8 mouse cellular contexts compared by ENCODE assay signal in the genomic region with DNA sequence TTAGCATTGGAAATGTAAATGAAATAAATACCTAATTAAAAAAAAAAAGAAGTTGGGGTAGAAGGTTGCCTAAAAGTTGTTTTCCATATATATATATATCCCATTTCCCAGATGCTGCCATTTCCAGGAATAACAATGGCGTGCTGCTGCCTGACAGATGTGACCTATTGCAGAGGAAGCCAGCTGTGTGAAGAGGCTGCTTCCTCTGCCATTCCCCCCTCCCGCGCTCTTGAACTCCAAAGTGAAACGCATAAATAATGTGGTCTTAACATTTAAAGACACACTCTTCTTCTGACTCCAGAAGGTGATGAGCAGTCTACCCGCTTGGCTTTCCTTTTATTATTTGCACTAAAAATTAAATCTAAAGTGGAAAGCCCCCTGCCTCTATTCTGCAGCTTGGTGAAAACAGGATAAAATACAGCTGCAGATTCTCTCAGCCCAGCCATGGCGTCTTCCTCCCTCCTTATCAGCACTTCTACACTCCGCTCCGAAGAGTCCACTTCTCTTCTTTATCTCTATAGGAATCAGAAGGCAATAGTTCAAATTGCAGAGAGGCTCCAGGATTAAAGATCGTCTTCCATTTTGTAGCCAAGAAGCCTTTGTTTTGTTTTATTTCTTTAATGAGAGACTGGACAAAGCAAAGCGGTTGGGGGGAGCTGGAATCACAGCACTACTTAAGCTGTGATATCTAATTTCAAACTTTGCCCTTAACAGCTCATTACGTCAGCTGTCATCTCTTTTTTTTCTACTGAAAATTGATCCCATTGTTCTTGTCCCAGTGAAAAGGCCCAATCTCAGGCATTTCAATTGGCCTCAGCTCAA.
A peak's percentile ranks its signal among the peaks of the same experiment; 100 is the strongest.
DNase-seq lines count a peak whose midpoint lies in the region; ATAC-seq lines count a peak whose summit lies in the region.

No protein-coding gene starts in this region.

- H3K27ac ChIP-seq in kidney, embryonic 15.5 days: peak overlapping the region; percentile 78
- peak overlapping the region; percentile 39 to 57; a peak in 3 of 4 replicates for H3K27ac ChIP-seq in heart, embryonic 14.5 days (replicated peaks in 1 of 2; ENCODE audit: control insufficient read depth in 1 of 2, insufficient read depth in 1 of 2, low read depth in 2 of 2, low read length in 2 of 2)
- peak overlapping the region; percentile 35 for H3K27ac ChIP-seq in midbrain, embryonic 13.5 days

- H3K27me3 ChIP-seq in kidney, embryonic 15.5 days: no peaks in the 10 kb centered on the region
- no peaks in the 10 kb centered on the region for H3K27me3 ChIP-seq in heart, embryonic 14.5 days (ENCODE audit: control insufficient read depth, insufficient read depth, low read length)
- H3K27me3 ChIP-seq in midbrain, embryonic 13.5 days: no peaks in the 10 kb centered on the region

- H3K4me2 ChIP-seq in kidney, embryonic 15.5 days: peak overlapping the region; percentile 49
- peak overlapping the region; percentile 57 for H3K4me2 ChIP-seq in heart, embryonic 14.5 days (ENCODE audit: low read length)
- peak overlapping the region; percentile 20; the same call in 1 of the 2 replicates for H3K4me2 ChIP-seq in midbrain, embryonic 13.5 days (replicated peaks)

- peak overlapping the region; percentile 12; the same call in 1 of the 2 replicates for H3K4me3 ChIP-seq in kidney, embryonic 15.5 days (replicated peaks)
- H3K4me3 ChIP-seq in heart, embryonic 14.5 days (ENCODE audit: control insufficient read depth in 1 of 2, insufficient read depth in 1 of 2, low read depth in 1 of 2, low read length in 2 of 2): peak overlapping the region in 1 of 2 experiments; percentile 17; a peak in 2 of 4 replicates
- H3K4me3 ChIP-seq in midbrain, embryonic 13.5 days (replicated peaks): no peak overlapping the region

- no peaks in the 10 kb centered on the region for H3K9me3 ChIP-seq in kidney, embryonic 15.5 days (replicated peaks)
- no peaks in the 10 kb centered on the region for H3K9me3 ChIP-seq in heart, embryonic 14.5 days (ENCODE audit: control insufficient read depth, low read length)
- no peaks in the 10 kb centered on the region for H3K9me3 ChIP-seq in midbrain, embryonic 13.5 days

- no peaks in the 10 kb centered on the region for H3K36me3 ChIP-seq in kidney, embryonic 15.5 days
- H3K36me3 ChIP-seq in heart, embryonic 14.5 days (ENCODE audit: control insufficient read depth, insufficient read depth, low read length): no peaks in the 10 kb centered on the region
- H3K36me3 ChIP-seq in midbrain, embryonic 13.5 days: no peaks in the 10 kb centered on the region

- no peak overlapping the region for H3K9ac ChIP-seq in kidney, embryonic 15.5 days
- H3K9ac ChIP-seq in heart, embryonic 14.5 days (ENCODE audit: low read length): 0 out of 2 replicates have a peak overlapping the region, but pooled peaks have one; percentile 16
- H3K9ac ChIP-seq in midbrain, embryonic 13.5 days (replicated peaks): no peak overlapping the region

- ATAC-seq in kidney, embryonic 15.5 days (replicated peaks; ENCODE audit: low FRiP score): peak; percentile 78
- no peak; the same call in 1 of the 2 replicates for ATAC-seq in heart, embryonic 14.5 days (ENCODE audit: insufficient number of reproducible peaks, insufficient read depth, low FRiP score, low read depth)
- peak; percentile 46; the same call in 1 of the 2 replicates for ATAC-seq in midbrain, embryonic 13.5 days

- no peak for DNase-seq in kidney, postnatal 36 days
- peak; percentile 54 for DNase-seq in embryo, embryonic 10.5 days (ENCODE audit: low spot score)
- no peak for DNase-seq in cerebellum, adult 11-12 months
- DNase-seq in cerebellum, postnatal 25 days: no peak
- DNase-seq in ovary, postnatal 36 days (ENCODE audit: low spot score): no peak

- WGBS in kidney, embryonic 15.5 days: 8% methylated on average over 11 of the region's 11 CpGs
- 20% methylated on average over 11 of the region's 11 CpGs for WGBS in heart, embryonic 14.5 days
- 20% methylated on average over 11 of the region's 11 CpGs for WGBS in midbrain, embryonic 13.5 days

- H3K4me1 ChIP-seq in kidney, embryonic 15.5 days: peaks cover 18% of the 10 kb centered on the region
- peaks cover 13 to 15% of the 10 kb centered on the region in 2 experiments for H3K4me1 ChIP-seq in heart, embryonic 14.5 days (ENCODE audit: control insufficient read depth in 2 of 2, insufficient read depth in 2 of 2, low read length in 2 of 2)
- peaks cover 38% of the 10 kb centered on the region for H3K4me1 ChIP-seq in midbrain, embryonic 13.5 days (replicated peaks)
